Mouse (Mus musculus): ENCODE results near the gene Myct1. TPM values are rescaled to one million over a fixed set of nuclear protein-coding genes. Genes with fewer than 3 reads are reported as not detected.

Myct1 gene
- polyA plus RNA-seq (2012), result 11.8 and 13.3 TPM in 2 replicates

GRCm38 (mm10) chr10:5593464-5593863 is at the start of gene Myct1:
Myct1 (plus strand) TSS chr10:5593775.
- no peak for TF ChIP-seq GATA1 (IDR thresholded peaks at IDR 0.05; ENCODE audit: low read length)

DNA sequence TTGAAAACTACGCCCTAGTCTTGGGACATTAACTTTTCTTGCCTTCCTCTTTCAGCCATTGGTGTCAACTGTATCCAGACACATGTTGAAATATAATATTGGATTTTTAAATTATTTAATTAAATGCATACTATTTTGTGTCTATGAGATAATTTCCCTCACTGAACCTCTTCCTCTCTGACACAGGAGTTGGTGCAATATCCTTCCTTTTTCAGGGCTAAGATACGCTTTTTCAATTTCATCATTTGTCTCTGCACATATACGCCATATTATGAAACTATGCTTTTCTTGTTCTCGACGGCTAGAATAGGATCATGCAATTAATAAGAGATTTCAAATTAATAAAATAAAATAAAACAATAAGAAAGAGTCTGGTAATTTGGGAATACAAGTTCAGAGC is 47.1 kb upstream of the Myct1 start:
- TF ChIP-seq GATA1 (IDR thresholded peaks at IDR 0.05; ENCODE audit: low read length), result no peak

- TF ChIP-seq GATA1 (IDR thresholded peaks at IDR 0.05; ENCODE audit: low read length), result no peak
These were observed 45.8 kb upstream of the Myct1 start for GRCm38 (mm10) chr10:5547769-5548168.

DNA sequence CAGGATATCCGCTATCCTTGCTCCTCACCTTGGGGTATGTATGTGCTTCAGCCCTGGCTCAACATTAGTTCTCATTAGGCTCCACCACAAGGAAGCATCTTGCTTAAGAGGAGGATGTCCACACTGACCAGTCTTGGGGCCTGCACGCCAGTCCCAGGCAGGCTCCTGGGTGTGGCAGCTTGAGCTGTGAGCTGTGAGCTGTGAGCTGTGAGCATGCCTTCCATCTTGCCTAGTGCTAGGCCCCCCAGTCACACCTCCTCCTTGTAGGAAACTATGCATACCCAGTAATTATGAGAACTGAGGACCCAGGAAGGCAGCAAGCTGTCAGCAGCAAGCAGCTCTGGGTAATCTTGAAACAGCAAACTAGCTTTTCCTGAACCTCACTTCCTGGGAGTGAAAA is 44.9 kb upstream of the Myct1 start:
- no peak for TF ChIP-seq GATA1 (IDR thresholded peaks at IDR 0.05; ENCODE audit: low read length)

- no peak for TF ChIP-seq GATA1 (IDR thresholded peaks at IDR 0.05; ENCODE audit: low read length)
These were observed 43.8 kb upstream of the Myct1 start for GRCm38 (mm10) chr10:5549871-5550167.

GRCm38 (mm10) chr10:5550168-5551021 is 43.2 kb upstream of the Myct1 start:
- no peak for TF ChIP-seq GATA1 (IDR thresholded peaks at IDR 0.05; ENCODE audit: low read length)

DNA sequence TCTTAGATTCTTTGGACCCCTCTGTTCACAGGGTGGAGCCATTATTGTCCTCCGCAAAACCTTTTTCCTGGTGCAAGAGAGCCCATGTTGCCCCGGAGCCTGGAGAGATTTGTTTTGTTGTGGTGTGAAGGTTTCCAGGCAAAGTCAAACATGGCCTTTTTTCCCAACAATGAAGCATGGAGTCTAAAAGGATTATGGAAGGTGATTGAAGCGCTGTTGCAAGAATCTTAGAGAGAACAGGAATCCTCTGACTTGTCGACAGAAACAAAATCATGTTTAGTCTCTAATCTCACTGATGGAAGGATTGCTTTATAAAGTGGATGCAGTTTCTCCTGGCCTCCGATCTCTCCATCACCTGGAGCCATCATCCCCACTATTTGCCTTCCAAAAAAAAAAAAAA is 42.2 kb upstream of the Myct1 start, which contains the start of gene Syne1:
Gene Syne1, minus strand, starts transcription at position 101 of the 400 bp plus-strand sequence.
- no peak for TF ChIP-seq GATA1 (IDR thresholded peaks at IDR 0.05; ENCODE audit: low read length)

DNA sequence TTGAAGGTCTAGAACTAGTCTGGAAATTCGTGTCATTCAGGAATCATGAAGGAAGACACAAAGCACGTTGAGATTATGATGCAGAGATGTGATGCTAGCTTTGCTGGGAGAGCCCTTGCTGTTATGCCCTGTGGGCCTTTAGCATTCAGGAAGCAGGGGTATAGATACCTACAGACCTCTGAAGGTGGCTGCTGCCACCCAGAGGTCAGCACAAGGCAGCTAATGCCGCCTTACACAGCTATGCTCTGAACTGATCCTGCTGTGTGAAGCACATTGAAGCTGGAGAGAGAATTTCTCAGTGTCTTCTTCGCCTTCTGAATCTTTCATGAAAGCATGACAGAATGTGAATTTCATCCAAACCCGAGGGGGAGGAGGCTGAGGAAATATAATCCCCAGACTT is 38.6 kb upstream of the Myct1 start:
- TF ChIP-seq GATA1 (IDR thresholded peaks at IDR 0.05; ENCODE audit: low read length), result no peak

GRCm38 (mm10) chr10:5558808-5559207 is 34.8 kb upstream of the Myct1 start:
- TF ChIP-seq GATA1 (IDR thresholded peaks at IDR 0.05; ENCODE audit: low read length), result no peak

- no peak for TF ChIP-seq GATA1 (IDR thresholded peaks at IDR 0.05; ENCODE audit: low read length)
These were observed 33.0 kb upstream of the Myct1 start for GRCm38 (mm10) chr10:5560526-5560925.

DNA sequence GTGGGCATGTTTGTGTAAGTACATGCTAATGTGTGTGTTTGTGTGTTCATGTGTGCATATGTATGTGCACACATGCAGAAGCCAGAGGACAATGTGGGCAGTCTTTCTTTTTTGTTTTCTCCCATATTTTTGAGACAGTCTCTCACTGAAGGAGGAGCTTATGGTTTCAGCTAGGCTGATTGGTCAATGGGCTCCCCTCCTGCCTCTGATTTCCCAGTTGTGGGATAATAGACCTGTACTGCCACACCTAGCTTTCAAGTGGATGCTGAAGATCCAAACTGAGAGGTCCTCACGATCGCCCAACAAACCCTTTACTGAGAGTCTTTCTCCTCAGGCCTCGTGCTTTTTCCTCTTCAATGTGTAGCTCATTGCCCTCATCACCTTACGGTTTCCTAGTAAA is 31.9 kb upstream of the Myct1 start:
- no peak for TF ChIP-seq GATA1 (IDR thresholded peaks at IDR 0.05; ENCODE audit: low read length)

DNA sequence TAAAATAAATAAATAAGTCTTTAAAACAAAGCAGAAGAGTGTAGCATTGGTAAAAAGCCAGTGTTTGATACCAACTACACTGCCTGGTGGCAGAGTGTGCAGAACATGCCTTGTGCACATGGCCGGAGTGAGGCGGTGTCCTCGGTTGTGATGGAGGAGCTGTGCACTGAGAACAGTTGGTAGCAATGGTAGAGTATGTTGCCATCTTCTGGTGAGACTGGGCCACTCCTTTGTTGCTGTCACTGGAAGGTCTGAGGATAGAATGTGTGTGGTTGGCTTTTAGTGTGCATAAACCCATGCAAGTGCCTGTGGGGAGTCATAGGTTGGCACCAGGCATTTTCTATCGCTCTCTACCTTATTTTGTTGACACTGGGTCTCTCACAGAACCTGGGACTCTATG is 24.6 kb upstream of the Myct1 start:
- TF ChIP-seq GATA1 (IDR thresholded peaks at IDR 0.05; ENCODE audit: low read length), result no peak

GRCm38 (mm10) chr10:5570059-5570458 is 23.5 kb upstream of the Myct1 start:
- TF ChIP-seq GATA1 (IDR thresholded peaks at IDR 0.05; ENCODE audit: low read length), result no peak

- TF ChIP-seq GATA1 (IDR thresholded peaks at IDR 0.05; ENCODE audit: low read length), result no peak
These were observed 22.2 kb upstream of the Myct1 start for GRCm38 (mm10) chr10:5571332-5571731.

DNA sequence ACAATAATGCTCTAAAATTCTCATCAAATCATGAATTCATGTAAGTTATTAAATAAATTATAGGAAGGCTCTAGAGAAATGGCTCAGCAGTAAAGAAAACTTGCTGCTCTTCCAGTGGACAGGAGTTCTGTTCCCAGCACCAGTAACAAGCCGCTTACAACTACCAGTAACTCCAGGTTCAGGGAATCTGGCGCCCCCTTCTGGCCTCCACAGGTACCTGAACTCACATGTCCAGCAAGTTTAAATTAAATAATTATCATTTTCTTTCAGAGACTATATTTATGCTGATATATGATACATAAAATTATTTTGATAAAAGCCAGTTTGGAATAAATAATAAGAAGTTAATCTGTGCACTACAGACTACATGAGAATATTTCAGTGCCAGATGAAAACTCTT is 20.2 kb upstream of the Myct1 start:
- no peak for TF ChIP-seq GATA1 (IDR thresholded peaks at IDR 0.05; ENCODE audit: low read length)

- no peak for TF ChIP-seq GATA1 (IDR thresholded peaks at IDR 0.05; ENCODE audit: low read length)
These were observed 2.5 kb upstream of the Myct1 start for GRCm38 (mm10) chr10:5591061-5591460.

GRCm38 (mm10) chr10:5591996-5592395 is 1.6 kb upstream of the Myct1 start:
- TF ChIP-seq GATA1 (IDR thresholded peaks at IDR 0.05; ENCODE audit: low read length), result no peak

All from G1E-ER4 (cell line).